Comparison of ENCODE assay signal across 9 mouse cellular contexts in the genomic region with DNA sequence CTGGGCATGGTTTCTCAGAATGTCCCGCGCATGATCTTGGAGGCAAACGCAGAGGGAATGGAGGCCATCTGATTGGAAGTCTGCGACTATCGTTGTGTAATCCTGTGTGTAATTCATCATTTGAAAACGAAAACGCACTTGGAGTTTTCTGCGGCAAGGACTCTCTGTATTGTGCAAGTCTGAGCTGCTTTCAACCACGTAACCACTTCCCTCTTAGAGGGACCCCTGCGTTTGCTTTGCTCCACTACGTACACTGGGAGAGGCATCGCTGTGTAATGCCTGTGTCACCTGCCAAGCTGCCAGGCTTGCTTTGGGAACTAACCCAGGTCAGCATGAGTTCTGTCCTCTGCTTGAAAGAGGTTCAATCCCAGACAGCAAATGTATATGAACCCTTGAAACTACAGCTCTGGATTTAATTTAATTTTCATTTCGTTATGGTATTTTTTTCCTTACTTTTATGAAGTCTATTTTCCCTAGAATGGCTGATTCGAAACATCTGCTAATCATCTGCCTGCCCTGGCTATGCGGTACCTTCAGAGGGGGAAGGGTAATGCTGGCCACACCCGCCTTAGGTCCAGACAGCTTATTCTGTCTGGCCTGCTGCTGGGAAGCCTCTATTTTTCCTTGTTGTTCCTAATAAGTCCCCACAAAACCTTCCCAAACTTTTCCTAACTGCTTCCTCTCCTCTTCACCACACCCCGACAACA.
A peak's percentile ranks its signal among the peaks of the same experiment; 100 is the strongest.
DNase-seq lines count a peak whose midpoint lies in the region; ATAC-seq lines count a peak whose summit lies in the region.
"Had no signal": no experiment of that assay in that cellular context is flagged by ENCODE, and none has a peak within 500 bp of the region (broad histone marks: within the 10 kb centered on the region; RNA-seq: fewer than 3 reads in every experiment).

No protein-coding gene starts in this region.

- no peak overlapping the region for H3K9ac ChIP-seq in stomach, embryonic 14.5 days (replicated peaks; ENCODE audit: low read depth, low read length)

- WGBS in stomach, embryonic 14.5 days: 35% methylated on average over 17 of the region's 17 CpGs

- peak overlapping the region; percentile 35 for H3K4me2 ChIP-seq in stomach, embryonic 14.5 days (replicated peaks; ENCODE audit: low read depth, low read length)

- H3K4me1 ChIP-seq in stomach, embryonic 14.5 days (ENCODE audit: control insufficient read depth, insufficient read depth, low read length): no peaks in the 10 kb centered on the region

- ATAC-seq in stomach, embryonic 14.5 days (ENCODE audit: insufficient number of reproducible peaks, insufficient read depth, low FRiP score, low read depth): no peak

- H3K36me3 ChIP-seq in stomach, embryonic 14.5 days (ENCODE audit: control insufficient read depth, insufficient read depth, low read length): no peaks in the 10 kb centered on the region

- H3K9me3 ChIP-seq in stomach, embryonic 14.5 days (ENCODE audit: control insufficient read depth, low read depth, low read length): no peaks in the 10 kb centered on the region

- peak overlapping the region; percentile 17; the same call in 1 of the 2 replicates for H3K4me3 ChIP-seq in stomach, embryonic 14.5 days (ENCODE audit: low read depth, low read length)
- H3K4me3 ChIP-seq: erythroblast, embryonic 14.5 days had no signal

- no peaks in the 10 kb centered on the region for H3K27me3 ChIP-seq in stomach, embryonic 14.5 days (ENCODE audit: control insufficient read depth, insufficient read depth, low read length)

- no peak overlapping the region for H3K27ac ChIP-seq in stomach, embryonic 14.5 days (ENCODE audit: low read length)

- DNase-seq in kidney, adult 9 months: peak; percentile 5
- no peak for DNase-seq in kidney, adult 11 months
- peak; percentile 64 for DNase-seq in adipocyte (ENCODE audit: low spot score)
- peak; percentile 58 for DNase-seq in forelimb bud, embryonic 11.5 days (ENCODE audit: low read depth, low spot score)
- DNase-seq in lung, adult 18-20 months: peak; percentile 68 to 72
- no peak for DNase-seq in frontal cortex, adult 2 months (ENCODE audit: extremely low spot score in 1 of 2, low spot score in 1 of 2)
- DNase-seq in T-cell, adult 2 months (ENCODE audit: low spot score): no peak

Comparison
In these comparisons a context has a peak if more than half of its experiments do, and no peak if none do; other contexts are left out.
1. DNase-seq: peak in kidney, adult 9 months (single experiment), adipocyte (single experiment), forelimb bud, embryonic 11.5 days (single experiment) and lung, adult 18-20 months (2 of 2); none in kidney, adult 11 months (single experiment), frontal cortex, adult 2 months (0 of 2) and T-cell, adult 2 months (single experiment).